Mouse (Mus musculus) ES-E14 (cell line): ENCODE data around the gene Uck1. TPM values are rescaled to one million over a fixed set of nuclear protein-coding genes. Genes with fewer than 3 reads are reported as not detected.

ENCODE experiments used
- DNase-seq: peaks from one replicate; pipeline ENCODE4 v3.0.0-alpha.2; 2013; ENCODE audit warnings: low read depth, low spot score
- H3K27ac ChIP-seq: 2 replicates; pipeline ENCODE4 v1.5.1; 2012; ENCODE audit warnings: low read depth, mild to moderate bottlenecking, low read length, moderate library complexity, mixed read lengths; ENCODE audit not compliant: poor library complexity, insufficient read depth, severe bottlenecking
- H3K36me3 ChIP-seq: 2 replicates; pipeline ENCODE4 v1.6.1; 2012; ENCODE audit warnings: mild to moderate bottlenecking, low read length, moderate library complexity, mixed read lengths; ENCODE audit not compliant: control insufficient read depth, poor library complexity, insufficient read depth, severe bottlenecking
- H3K4me1 ChIP-seq, 2 experiments: fragments of 150-350 bp in 1 of 2; sonication (generic) in 1 of 2; 2 replicates each; pipeline ENCODE4 v1.6.1; 2012; ENCODE audit warnings: low read length in 2 of 2, mild to moderate bottlenecking in 1 of 2, mixed read lengths in 1 of 2; ENCODE audit not compliant: control insufficient read depth in 2 of 2, insufficient read depth in 2 of 2, poor library complexity in 1 of 2
- H3K4me3 ChIP-seq, 2 experiments: fragments of 150-350 bp in 1 of 2; sonication (generic) in 1 of 2; 2 replicates each; pipeline ENCODE4 v1.5.1; 2012; ENCODE audit warnings: low read length in 2 of 2, low read depth in 1 of 2, mild to moderate bottlenecking in 1 of 2, mixed read lengths in 1 of 2; ENCODE audit not compliant: insufficient read depth in 1 of 2, poor library complexity in 1 of 2, severe bottlenecking in 1 of 2
- H3K9ac ChIP-seq: 2 replicates; pipeline ENCODE4 v1.6.1; 2012; ENCODE audit warnings: low read depth, mild to moderate bottlenecking, low read length, mixed read lengths; ENCODE audit not compliant: poor library complexity, insufficient read depth, severe bottlenecking
- H3K9me3 ChIP-seq: fragments of 150-350 bp; sonication (generic); 2 replicates; pipeline ENCODE4 v1.6.1; 2012; ENCODE audit warnings: low read depth, mild to moderate bottlenecking, low read length; ENCODE audit not compliant: control insufficient read depth, insufficient read depth
- CHD2 ChIP-seq: IDR thresholded peaks from 2 replicates; pipeline ENCODE4 v1.6.1; 2014; ENCODE audit warnings: mild to moderate bottlenecking, low read depth, low read length, inconsistent platforms
- HCFC1 ChIP-seq: IDR thresholded peaks from 2 replicates; pipeline ENCODE4 v1.6.1; 2012; ENCODE audit warnings: low read length, inconsistent platforms, borderline replicate concordance; ENCODE audit not compliant: insufficient read depth
- MAFK ChIP-seq: IDR thresholded peaks from 2 replicates; pipeline ENCODE4 v1.6.1; 2014; ENCODE audit warnings: mild to moderate bottlenecking, low read depth, low read length, inconsistent platforms; ENCODE audit not compliant: insufficient read depth
- ZC3H11A ChIP-seq: IDR thresholded peaks from 2 replicates; pipeline ENCODE4 v1.6.1; 2012; ENCODE audit warnings: low read depth, mild to moderate bottlenecking, inconsistent platforms, low read length, borderline replicate concordance
- ZNF384 ChIP-seq: IDR thresholded peaks from 2 replicates; pipeline ENCODE4 v1.6.1; 2012; ENCODE audit warnings: low read depth, low read length, inconsistent platforms
- in situ Hi-C, 2 experiments: fragments of 600-800 bp; cut with MboI; formaldehyde crosslinking; loops; one replicate each; pipeline ENCODE4 v1.15.1; 2025; ENCODE audit warnings: low sequenced_read_pairs in 2 of 2, inconsistent platforms in 1 of 2; ENCODE audit not compliant: unreplicated experiment in 2 of 2
- total RNA-seq: library from RNA; depleted of rRNA; stranded (reverse); fragments of 300-350 nt; gene quantifications from 2 replicates; pipeline ENCODE4 v1.2.3, GENCODE M21; 2012

The Uck1 gene
- total RNA-seq, 1 experiment: 52.1 TPM

DNA sequence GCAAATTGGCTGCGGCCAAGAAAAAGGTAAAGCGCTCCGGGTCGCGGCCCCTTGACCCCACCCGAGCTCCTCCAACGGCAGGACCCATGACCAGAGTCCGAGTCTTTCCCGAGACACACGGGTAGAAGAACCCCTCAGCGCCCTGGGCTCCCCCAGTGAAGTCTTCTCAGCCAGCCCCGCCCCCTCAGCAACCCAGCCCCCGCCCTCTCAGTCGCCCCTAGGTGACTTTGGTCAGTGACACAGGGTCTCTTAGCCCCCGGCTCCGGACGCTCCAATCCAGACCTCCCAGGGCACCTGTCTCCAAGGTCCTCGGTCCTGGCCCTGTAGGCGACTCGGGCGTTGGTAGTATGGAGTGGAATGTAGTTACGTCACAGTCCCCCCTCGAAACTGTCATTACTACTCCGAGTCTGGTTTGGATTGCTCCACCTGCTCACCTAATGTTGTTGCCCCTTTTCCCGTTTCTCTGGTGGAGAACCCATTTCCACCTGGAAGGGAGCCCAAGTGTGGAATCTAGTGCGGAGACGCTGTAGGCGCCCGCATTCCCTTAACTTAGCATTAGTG, 28.5 kb upstream of the Uck1 start:
- H3K36me3 ChIP-seq: peaks cover 9% of the 10 kb centered on the region
- no peak overlapping the region; the same call in 1 of the 2 replicates for H3K27ac ChIP-seq
- no peak for TF ChIP-seq MAFK
- TF ChIP-seq ZNF384: no peak
- TF ChIP-seq HCFC1: no peak
- no peak for TF ChIP-seq ZC3H11A
- TF ChIP-seq CHD2: no peak
- no peaks in the 10 kb centered on the region for H3K9me3 ChIP-seq
- in situ Hi-C loops: no loop called here
- DNase-seq: no peak
- peaks cover 0 to 3% of the 10 kb centered on the region in 2 experiments; a peak in 1 of 4 replicates for H3K4me1 ChIP-seq
- peak overlapping the region; percentile 81 to 95 for H3K4me3 ChIP-seq
- peak overlapping the region; percentile 85 for H3K9ac ChIP-seq

- Histone ChIP-seq H3K4me3 (peak within 1 kb of the TSS; percentile 89 to 98), H3K9ac (peak within 1 kb of the TSS; percentile 96), H3K27ac (peak within 1 kb of the TSS; percentile 59; the same call in 1 of the 2 replicates), H3K4me1 (peaks cover 0 to 3% of the 10 kb centered on the region in 2 experiments; a peak in 1 of 4 replicates), H3K9me3 (no peaks in the 10 kb centered on the region), H3K36me3 (peaks cover 7% of the 10 kb centered on the region)
- in situ Hi-C loops: no loop called here
- peak; percentile 100 for DNase-seq
- TF ChIP-seq HCFC1 (peak; percentile 41; the same call in 1 of the 2 replicates), MAFK (no peak)
Measured at GRCm38 (mm10) chr2:32287923-32288367, 28.0 kb upstream of the Uck1 start, which contains the start of gene Swi5. Gene Swi5 (minus strand): TSS chr2:32288075.

GRCm38 (mm10) chr2:32287334-32287840, 27.4 kb upstream of the Uck1 start, which contains the start of gene Golga2:
Gene Golga2 (plus strand): TSS chr2:32287384.
- in situ Hi-C loops: no loop called here
- peak; percentile 25 for DNase-seq
- Histone ChIP-seq H3K4me3 (peak within 1 kb of the TSS; percentile 89 to 98), H3K27ac (peak within 1 kb of the TSS; percentile 59; the same call in 1 of the 2 replicates), H3K36me3 (peaks cover 10% of the 10 kb centered on the region), H3K9me3 (no peaks in the 10 kb centered on the region), H3K4me1 (peaks cover 0 to 3% of the 10 kb centered on the region in 2 experiments; a peak in 1 of 4 replicates), H3K9ac (peak within 1 kb of the TSS; percentile 96)
- TF ChIP-seq MAFK: no peak
- TF ChIP-seq CHD2: no peak
- no peak for TF ChIP-seq ZC3H11A
- TF ChIP-seq ZNF384: no peak
- TF ChIP-seq HCFC1: no peak

GRCm38 (mm10) chr2:32283986-32284385, 24.0 kb upstream of the Uck1 start:
- H3K36me3 ChIP-seq: peaks cover 28% of the 10 kb centered on the region
- H3K9ac ChIP-seq: no peak overlapping the region
- no peaks in the 10 kb centered on the region for H3K9me3 ChIP-seq
- no peak for TF ChIP-seq HCFC1
- no peak for TF ChIP-seq CHD2
- TF ChIP-seq ZC3H11A: no peak
- TF ChIP-seq ZNF384: no peak
- TF ChIP-seq MAFK: no peak
- no peak overlapping the region for H3K27ac ChIP-seq
- no peak for DNase-seq
- no peak overlapping the region for H3K4me3 ChIP-seq
- in situ Hi-C loops: no loop called here
- peaks cover 0 to 3% of the 10 kb centered on the region in 2 experiments; a peak in 1 of 4 replicates for H3K4me1 ChIP-seq

DNA sequence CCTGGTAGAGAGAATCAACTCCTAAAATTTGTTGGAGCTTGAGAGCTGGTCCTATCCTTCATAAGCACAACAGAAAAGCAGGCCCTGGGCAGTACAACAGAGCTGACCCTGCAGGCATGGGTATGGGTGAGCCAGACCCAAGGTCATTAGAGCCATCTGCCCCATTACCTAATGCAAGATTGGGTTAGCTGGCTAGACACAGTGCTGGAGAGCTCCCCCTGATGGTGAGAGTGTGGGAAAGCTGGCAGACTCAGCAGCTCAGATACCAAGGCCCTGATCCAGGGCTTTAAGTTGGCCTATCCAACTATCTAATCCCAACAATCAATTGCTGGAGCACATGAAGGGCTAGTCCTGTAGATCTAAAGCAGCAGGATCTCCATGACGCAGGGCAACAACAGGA, 22.8 kb upstream of the Uck1 start:
- TF ChIP-seq MAFK (no peak), ZNF384 (no peak), CHD2 (no peak), HCFC1 (no peak), ZC3H11A (peak; percentile 14; the same call in 1 of the 2 replicates)
- in situ Hi-C loops: no loop called here
- Histone ChIP-seq H3K36me3 (peaks cover 30% of the 10 kb centered on the region), H3K4me1 (0 out of 4 replicates have a peak, but pooled peaks cover 0 to 3% of the 10 kb centered on the region in 2 experiments), H3K4me3 (no peak overlapping the region), H3K9ac (no peak overlapping the region), H3K27ac (no peak overlapping the region), H3K9me3 (no peaks in the 10 kb centered on the region)
- peak; percentile 75 for DNase-seq
